Mouse (Mus musculus): ENCODE data around the gene Pmepa1. TPM values are rescaled to one million over a fixed set of nuclear protein-coding genes. Genes with fewer than 3 reads are reported as not detected.

Gene Pmepa1
- polyA plus RNA-seq, 1 experiment from 2014 or later: 7.2 TPM

- Histone ChIP-seq H3K4me1 (ENCODE audit: control insufficient read depth, insufficient read depth, low read length) (peaks cover 55% of the 10 kb centered on the region), H3K4me2 (ENCODE audit: low read depth, low read length) (no peak overlapping the region)
- WGBS: 33% methylated on average over 12 of the region's 12 CpGs
Observed at GRCm38 (mm10) chr2:173242874-173243273, 33.5 kb downstream of the Pmepa1 start.

GRCm38 (mm10) chr2:173240738-173241137 is 35.6 kb downstream of the Pmepa1 start:
- H3K4me3 ChIP-seq (replicated peaks; ENCODE audit: low read length): no peak overlapping the region
- H3K27me3 ChIP-seq (ENCODE audit: control insufficient read depth, insufficient read depth, low read length): no peaks in the 10 kb centered on the region
- no peak for ATAC-seq (ENCODE audit: insufficient read depth, low FRiP score)
- H3K9me3 ChIP-seq (replicated peaks; ENCODE audit: control insufficient read depth, low read length): no peaks in the 10 kb centered on the region
- 54% methylated on average over 9 of the region's 9 CpGs for WGBS
- H3K4me2 ChIP-seq (ENCODE audit: low read depth, low read length): no peak overlapping the region
- no peak overlapping the region for H3K27ac ChIP-seq (ENCODE audit: low read length)
- H3K9ac ChIP-seq (ENCODE audit: low read length): no peak overlapping the region
- peaks cover 2% of the 10 kb centered on the region; the same call in 1 of the 2 replicates for H3K36me3 ChIP-seq (ENCODE audit: control insufficient read depth, insufficient read depth, low read length)
- peaks cover 61% of the 10 kb centered on the region for H3K4me1 ChIP-seq (ENCODE audit: control insufficient read depth, insufficient read depth, low read length)

More at GRCm38 (mm10) chr2:173242874-173243273, 33.5 kb downstream of the Pmepa1 start:
- ATAC-seq (ENCODE audit: insufficient read depth, low FRiP score): 0 out of 2 replicates have a peak, but pooled peaks have one; percentile 6
- Histone ChIP-seq H3K27me3 (ENCODE audit: control insufficient read depth, insufficient read depth, low read length) (no peaks in the 10 kb centered on the region), H3K4me3 (replicated peaks; ENCODE audit: low read length) (no peak overlapping the region), H3K9ac (ENCODE audit: low read length) (no peak overlapping the region), H3K36me3 (ENCODE audit: control insufficient read depth, insufficient read depth, low read length) (peaks cover 2% of the 10 kb centered on the region; the same call in 1 of the 2 replicates), H3K9me3 (replicated peaks; ENCODE audit: control insufficient read depth, low read length) (no peaks in the 10 kb centered on the region), H3K27ac (ENCODE audit: low read length) (no peak overlapping the region)

- Histone ChIP-seq H3K4me1 (ENCODE audit: control insufficient read depth, insufficient read depth, low read length) (peaks cover 66% of the 10 kb centered on the region), H3K4me2 (ENCODE audit: low read depth, low read length) (no peak overlapping the region), H3K9ac (ENCODE audit: low read length) (no peak overlapping the region; the same call in 1 of the 2 replicates), H3K4me3 (replicated peaks; ENCODE audit: low read length) (no peak overlapping the region), H3K9me3 (replicated peaks; ENCODE audit: control insufficient read depth, low read length) (no peaks in the 10 kb centered on the region), H3K36me3 (ENCODE audit: control insufficient read depth, insufficient read depth, low read length) (peaks cover 2% of the 10 kb centered on the region; the same call in 1 of the 2 replicates), H3K27ac (ENCODE audit: low read length) (no peak overlapping the region), H3K27me3 (ENCODE audit: control insufficient read depth, insufficient read depth, low read length) (no peaks in the 10 kb centered on the region)
- no peak for ATAC-seq (ENCODE audit: insufficient read depth, low FRiP score)
- 25% methylated on average over 14 of the region's 14 CpGs for WGBS
Observed at GRCm38 (mm10) chr2:173238522-173238921, 37.8 kb downstream of the Pmepa1 start.

- Histone ChIP-seq H3K27me3 (ENCODE audit: control insufficient read depth, insufficient read depth, low read length) (no peaks in the 10 kb centered on the region), H3K4me2 (ENCODE audit: low read depth, low read length) (no peak overlapping the region), H3K9ac (ENCODE audit: low read length) (peak overlapping the region; percentile 49), H3K36me3 (ENCODE audit: control insufficient read depth, insufficient read depth, low read length) (peaks cover 5% of the 10 kb centered on the region; the same call in 1 of the 2 replicates), H3K4me3 (replicated peaks; ENCODE audit: low read length) (no peak overlapping the region), H3K27ac (ENCODE audit: low read length) (peak overlapping the region; percentile 80), H3K9me3 (replicated peaks; ENCODE audit: control insufficient read depth, low read length) (no peaks in the 10 kb centered on the region), H3K4me1 (ENCODE audit: control insufficient read depth, insufficient read depth, low read length) (peaks cover 68% of the 10 kb centered on the region)
- WGBS: 41% methylated on average over 8 of the region's 8 CpGs
- ATAC-seq (ENCODE audit: insufficient read depth, low FRiP score): peak; percentile 47; the same call in 1 of the 2 replicates
Observed at GRCm38 (mm10) chr2:173235435-173236332, 40.6 kb downstream of the Pmepa1 start.

DNA sequence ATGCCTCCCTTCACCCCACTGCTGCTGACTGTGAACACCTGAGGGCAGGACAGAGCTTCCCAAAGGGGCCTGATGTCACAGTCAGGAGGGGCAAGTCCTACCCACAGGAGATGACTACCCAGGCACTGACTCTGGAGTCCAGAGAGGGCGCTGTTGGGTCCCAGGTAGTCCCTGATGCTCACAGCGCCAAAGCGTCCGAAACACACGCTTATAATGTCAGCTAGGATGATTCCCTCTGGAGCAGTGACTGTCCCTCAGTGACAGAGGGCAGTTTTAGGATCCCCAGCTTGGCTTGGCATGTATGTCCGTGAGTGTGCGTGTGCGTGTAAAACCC is 43.6 kb downstream of the Pmepa1 start:
- H3K27me3 ChIP-seq (ENCODE audit: control insufficient read depth, insufficient read depth, low read length): no peaks in the 10 kb centered on the region
- H3K27ac ChIP-seq (ENCODE audit: low read length): no peak overlapping the region
- WGBS: 85% methylated on average over 8 of the region's 8 CpGs
- no peak overlapping the region for H3K4me3 ChIP-seq (replicated peaks; ENCODE audit: low read length)
- peaks cover 62% of the 10 kb centered on the region for H3K4me1 ChIP-seq (ENCODE audit: control insufficient read depth, insufficient read depth, low read length)
- H3K4me2 ChIP-seq (ENCODE audit: low read depth, low read length): no peak overlapping the region
- no peak overlapping the region for H3K9ac ChIP-seq (ENCODE audit: low read length)
- no peak for ATAC-seq (ENCODE audit: insufficient read depth, low FRiP score)
- no peaks in the 10 kb centered on the region for H3K9me3 ChIP-seq (replicated peaks; ENCODE audit: control insufficient read depth, low read length)
- peaks cover 17% of the 10 kb centered on the region; the same call in 1 of the 2 replicates for H3K36me3 ChIP-seq (ENCODE audit: control insufficient read depth, insufficient read depth, low read length)

DNA sequence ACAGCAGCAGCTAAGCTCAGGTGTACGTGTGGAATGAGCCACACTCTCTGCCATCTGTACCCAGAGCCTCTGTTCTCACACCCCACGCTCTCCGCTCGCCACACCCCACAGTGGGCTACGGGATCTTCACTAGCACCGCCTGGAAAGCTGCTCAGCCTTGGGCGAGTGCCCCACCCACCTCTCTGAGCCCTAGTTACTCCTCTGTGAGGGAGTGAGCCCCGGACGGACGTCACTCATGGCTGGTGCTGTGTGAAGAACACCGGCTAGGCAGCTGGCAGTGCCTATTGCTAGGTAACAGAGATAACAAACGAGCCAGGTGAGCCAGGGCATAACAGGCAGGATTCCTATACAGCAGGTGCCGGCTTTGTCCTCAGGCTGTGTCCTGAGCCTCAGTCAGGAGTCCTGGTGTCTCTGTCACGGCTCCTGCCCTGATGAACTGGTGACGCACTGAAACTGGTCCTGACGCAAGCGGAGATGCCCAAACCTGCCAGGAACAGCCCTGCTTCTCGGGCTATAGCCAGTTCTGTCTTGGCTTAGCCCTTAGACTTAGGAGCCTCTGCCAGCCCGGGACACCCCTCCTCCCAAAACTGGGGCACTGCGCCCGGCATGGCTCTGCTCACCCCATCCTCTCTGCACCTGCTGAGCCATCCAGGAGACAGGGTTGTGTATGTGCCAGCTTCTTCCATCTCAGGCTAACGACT is 44.1 kb downstream of the Pmepa1 start:
- Histone ChIP-seq H3K4me3 (replicated peaks; ENCODE audit: low read length) (no peak overlapping the region), H3K9ac (ENCODE audit: low read length) (no peak overlapping the region), H3K9me3 (replicated peaks; ENCODE audit: control insufficient read depth, low read length) (no peaks in the 10 kb centered on the region), H3K36me3 (ENCODE audit: control insufficient read depth, insufficient read depth, low read length) (peaks cover 17% of the 10 kb centered on the region; the same call in 1 of the 2 replicates), H3K27me3 (ENCODE audit: control insufficient read depth, insufficient read depth, low read length) (no peaks in the 10 kb centered on the region), H3K4me1 (ENCODE audit: control insufficient read depth, insufficient read depth, low read length) (peaks cover 57% of the 10 kb centered on the region), H3K4me2 (ENCODE audit: low read depth, low read length) (no peak overlapping the region), H3K27ac (ENCODE audit: low read length) (peak overlapping the region; percentile 6; the same call in 1 of the 2 replicates)
- 72% methylated on average over 22 of the region's 22 CpGs for WGBS
- ATAC-seq (ENCODE audit: insufficient read depth, low FRiP score): peak; percentile 38

GRCm38 (mm10) chr2:173229578-173230224 is 46.6 kb downstream of the Pmepa1 start:
- Histone ChIP-seq H3K9ac (ENCODE audit: low read length) (peak overlapping the region; percentile 26; the same call in 1 of the 2 replicates), H3K4me3 (replicated peaks; ENCODE audit: low read length) (no peak overlapping the region), H3K4me2 (ENCODE audit: low read depth, low read length) (0 out of 2 replicates have a peak overlapping the region, but pooled peaks have one; percentile 27), H3K9me3 (replicated peaks; ENCODE audit: control insufficient read depth, low read length) (no peaks in the 10 kb centered on the region), H3K4me1 (ENCODE audit: control insufficient read depth, insufficient read depth, low read length) (peaks cover 33% of the 10 kb centered on the region), H3K36me3 (ENCODE audit: control insufficient read depth, insufficient read depth, low read length) (peaks cover 17% of the 10 kb centered on the region), H3K27me3 (ENCODE audit: control insufficient read depth, insufficient read depth, low read length) (no peaks in the 10 kb centered on the region), H3K27ac (ENCODE audit: low read length) (peak overlapping the region; percentile 56)
- ATAC-seq (ENCODE audit: insufficient read depth, low FRiP score): peak; percentile 56
- 7% methylated on average over 10 of the region's 10 CpGs for WGBS

DNA sequence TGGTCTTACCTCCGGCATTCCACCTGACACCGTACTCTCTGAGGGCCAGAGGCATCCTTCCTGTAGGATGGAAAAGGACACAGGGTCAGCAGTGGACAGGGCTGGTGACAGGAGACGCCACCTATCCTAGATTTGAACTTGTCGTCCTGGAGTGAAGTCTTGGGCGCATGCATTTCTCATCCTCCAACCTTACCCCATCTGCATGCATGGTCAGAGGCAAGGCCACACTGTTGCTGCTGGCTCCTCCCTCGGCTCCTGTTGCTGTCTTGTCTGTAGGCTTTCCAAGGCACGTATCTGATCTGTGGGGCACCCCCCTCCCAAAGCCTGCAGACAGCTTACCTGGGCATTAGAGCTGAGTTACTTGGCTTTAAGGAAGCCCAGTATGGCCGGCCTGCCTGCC is 47.8 kb downstream of the Pmepa1 start:
- Histone ChIP-seq H3K4me3 (replicated peaks; ENCODE audit: low read length) (no peak overlapping the region), H3K9me3 (replicated peaks; ENCODE audit: control insufficient read depth, low read length) (no peaks in the 10 kb centered on the region), H3K36me3 (ENCODE audit: control insufficient read depth, insufficient read depth, low read length) (peaks cover 17% of the 10 kb centered on the region), H3K4me1 (ENCODE audit: control insufficient read depth, insufficient read depth, low read length) (peaks cover 32% of the 10 kb centered on the region), H3K27ac (ENCODE audit: low read length) (no peak overlapping the region), H3K4me2 (ENCODE audit: low read depth, low read length) (no peak overlapping the region), H3K27me3 (ENCODE audit: control insufficient read depth, insufficient read depth, low read length) (no peaks in the 10 kb centered on the region), H3K9ac (ENCODE audit: low read length) (no peak overlapping the region)
- ATAC-seq (ENCODE audit: insufficient read depth, low FRiP score): no peak
- WGBS: 84% methylated on average over 8 of the region's 8 CpGs
